7 mouse cellular contexts compared by ENCODE assay signal in the genomic region with DNA sequence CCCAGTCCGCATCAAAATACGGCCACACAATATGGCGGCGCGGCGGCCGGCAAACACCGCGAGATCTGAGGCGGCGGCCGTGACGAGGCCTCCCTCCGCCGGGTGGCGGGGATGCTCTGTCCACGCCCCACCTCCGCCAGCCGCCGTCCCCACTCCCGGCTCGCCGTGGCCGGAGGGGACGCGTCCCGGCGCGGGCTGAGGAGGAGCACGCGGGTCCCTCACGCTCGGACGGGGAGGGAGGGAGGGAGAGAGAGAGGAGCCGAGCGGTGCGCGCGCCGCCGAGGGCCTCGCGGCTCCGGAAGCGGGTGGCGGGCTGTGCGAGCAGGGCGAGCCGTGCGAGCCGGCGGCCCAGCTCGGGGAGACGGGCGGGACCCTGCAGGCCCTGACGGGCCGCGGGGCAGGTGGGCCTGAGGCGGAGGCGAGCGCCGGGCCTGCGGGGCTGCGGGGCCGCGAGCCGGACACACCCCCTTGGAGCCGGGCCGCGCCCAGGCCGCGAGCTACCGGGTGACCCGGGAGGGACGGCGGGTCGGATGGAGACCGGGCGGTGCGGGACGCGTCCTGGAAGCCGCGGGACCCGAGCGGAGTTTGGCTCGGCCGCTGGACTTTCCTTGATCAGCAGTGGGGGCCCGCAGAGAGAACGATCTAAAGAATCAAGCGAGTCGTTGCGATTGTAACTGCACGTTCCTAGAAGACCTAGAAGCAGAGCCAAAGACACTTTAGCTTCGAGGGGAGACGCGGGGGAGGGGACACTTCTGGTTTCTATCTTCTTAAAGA. TPM values are rescaled to one million over a fixed set of nuclear protein-coding genes. Genes with fewer than 3 reads are reported as not detected.
DNase-seq lines count a peak whose midpoint lies in the region; ATAC-seq and TF ChIP-seq lines count a peak whose summit lies in the region.

A gene (minus strand): TSS at position 3 of the 774 bp plus-strand sequence.

- H3K27ac ChIP-seq in intestine, postnatal 0 days (ENCODE audit: low read depth, low read length) = peak within 1 kb of the TSS; percentile 99
- peak within 1 kb of the TSS; percentile 100 for H3K27ac ChIP-seq in midbrain, embryonic 12.5 days (replicated peaks)
- H3K27ac ChIP-seq in small intestine, adult 2 months (ENCODE audit: insufficient read depth, low read depth, low read length) = peak within 1 kb of the TSS; percentile 61

- no peaks in the 10 kb centered on the region for H3K9me3 ChIP-seq in intestine, postnatal 0 days (ENCODE audit: control insufficient read depth)
- H3K9me3 ChIP-seq in midbrain, embryonic 12.5 days = no peaks in the 10 kb centered on the region

- H3K9ac ChIP-seq in intestine, postnatal 0 days (ENCODE audit: low read depth, low read length) = peak within 1 kb of the TSS; percentile 98
- H3K9ac ChIP-seq in midbrain, embryonic 12.5 days (replicated peaks) = peak within 1 kb of the TSS; percentile 99

- H3K27me3 ChIP-seq in intestine, postnatal 0 days (replicated peaks; ENCODE audit: control insufficient read depth, insufficient read depth, low read length) = no peaks in the 10 kb centered on the region
- H3K27me3 ChIP-seq in midbrain, embryonic 12.5 days = no peaks in the 10 kb centered on the region
- no peaks in the 10 kb centered on the region for H3K27me3 ChIP-seq in small intestine, adult 2 months (ENCODE audit: control insufficient read depth, insufficient read depth, low read length)

- under 1% methylated on average over 81 of the region's 97 CpGs for WGBS in intestine, postnatal 0 days
- under 1% methylated on average over 75 of the region's 97 CpGs for WGBS in midbrain, embryonic 12.5 days
- under 1% methylated on average over 96 of the region's 97 CpGs for WGBS in small intestine, adult 2 months

- intact Hi-C loops in left cerebral cortex, postnatal 4 days (cut with DNase I) = no loop called here

- H3K4me2 ChIP-seq in intestine, postnatal 0 days (replicated peaks; ENCODE audit: low read depth) = peak within 1 kb of the TSS; percentile 82
- peak within 1 kb of the TSS; percentile 85 for H3K4me2 ChIP-seq in midbrain, embryonic 12.5 days (replicated peaks)

- peak; percentile 96 for ATAC-seq in intestine, postnatal 0 days
- ATAC-seq in midbrain, embryonic 12.5 days (ENCODE audit: low FRiP score, low read depth) = peak; percentile 96

- peak; percentile 86 for DNase-seq in adrenal gland, adult 8-10 months
- peak; percentile 94 for DNase-seq in embryo, embryonic 9.5 days (ENCODE audit: extremely low spot score)
- DNase-seq in gonadal fat pad, adult 2 months (ENCODE audit: low read depth) = no peak
- peak; percentile 95 for DNase-seq in left cerebral cortex, postnatal 4 days

- no peaks in the 10 kb centered on the region for H3K36me3 ChIP-seq in intestine, postnatal 0 days (ENCODE audit: control insufficient read depth, insufficient read depth)
- H3K36me3 ChIP-seq in midbrain, embryonic 12.5 days = no peaks in the 10 kb centered on the region
- H3K36me3 ChIP-seq in small intestine, adult 2 months (ENCODE audit: control insufficient read depth, insufficient read depth, low read length) = no peaks in the 10 kb centered on the region

- no peaks in the 10 kb centered on the region for H3K4me1 ChIP-seq in intestine, postnatal 0 days (replicated peaks; ENCODE audit: control insufficient read depth, insufficient read depth, low read length)
- H3K4me1 ChIP-seq in midbrain, embryonic 12.5 days = peaks cover 18% of the 10 kb centered on the region
- peaks cover 4% of the 10 kb centered on the region; the same call in 1 of the 2 replicates for H3K4me1 ChIP-seq in small intestine, adult 2 months (ENCODE audit: control insufficient read depth, insufficient read depth, insufficient read length, low read length)

- H3K4me3 ChIP-seq in intestine, postnatal 0 days (ENCODE audit: low read depth, low read length) = peak within 1 kb of the TSS; percentile 90
- peak within 1 kb of the TSS; percentile 98 for H3K4me3 ChIP-seq in midbrain, embryonic 12.5 days
- H3K4me3 ChIP-seq in small intestine, adult 2 months (ENCODE audit: low read depth, low read length) = peak within 1 kb of the TSS; percentile 76

- peak; percentile 54; the same call in 1 of the 2 replicates for TF ChIP-seq POLR2A in small intestine, adult 2 months (IDR thresholded peaks at IDR 0.05; ENCODE audit: low read depth, low read length)

- peak; percentile 40 for TF ChIP-seq CTCF in intestine, postnatal 0 days (IDR thresholded peaks at IDR 0.05; ENCODE audit: low read depth)
- no peak for TF ChIP-seq CTCF in small intestine, adult 2 months (IDR thresholded peaks at IDR 0.05; ENCODE audit: extremely low read depth, insufficient read length, insufficient replicate concordance, low read depth, low read length)

RNA-seq across cellular contexts. Expression of the gene that starts here (rescaled TPM):
- total RNA-seq in adrenal gland, adult 8-10 months (2022) = 10 to 100 TPM; 43.7 to 54.0 (median 50.3) TPM
- polyA plus RNA-seq in gonadal fat pad, adult 2 months (2012; rRNA removed) = 41.2 and 42.9 TPM in 2 replicates
- polyA plus RNA-seq in intestine, postnatal 0 days (2015; fragmentation: Nextera tagmentation; extraction: Ambion mirVana) = 18.0 and 21.0 TPM in 2 replicates
- 10 to 100 TPM; 69.7 to 71.4 TPM for total RNA-seq in left cerebral cortex, postnatal 4 days (2021)
- polyA plus RNA-seq in midbrain, embryonic 12.5 days (2016; fragmentation: Nextera tagmentation; extraction: Ambion mirVana) = 20.2 and 21.5 TPM in 2 replicates
- 9.1 and 19.7 TPM in 2 replicates for polyA plus RNA-seq in small intestine, adult 2 months (2012; rRNA removed)
